Mouse (Mus musculus) heart, embryonic 12.5 days (tissue): ENCODE data around the gene Pygo2. TPM values are rescaled to one million over a fixed set of nuclear protein-coding genes. Genes with fewer than 3 reads are reported as not detected.

Source experiments
- ATAC-seq: fragments of 200-750 bp; cut with Nextera tagmentation; 2 replicates; pipeline ENCODE4 v1.8.0; 2017; ENCODE audit warnings: moderate TSS enrichment, moderate library complexity; ENCODE audit not compliant: insufficient number of reproducible peaks, low FRiP score
- H3K27ac ChIP-seq: fragments of 300-500 bp; sonication (generic); 2 replicates; pipeline ENCODE4 v1.5.1; 2016; ENCODE audit warnings: mild to moderate bottlenecking, moderate library complexity; ENCODE audit not compliant: poor library complexity, severe bottlenecking
- H3K27me3 ChIP-seq: fragments of 300-500 bp; sonication (generic); replicated peaks from 2 replicates; pipeline ENCODE4 v1.6.1; 2016; ENCODE audit warnings: mild to moderate bottlenecking, moderate library complexity
- H3K36me3 ChIP-seq: fragments of 300-500 bp; sonication (generic); 2 replicates; pipeline ENCODE4 v1.6.1; 2016; ENCODE audit warnings: mild to moderate bottlenecking, moderate library complexity
- H3K4me1 ChIP-seq: fragments of 300-500 bp; sonication (generic); replicated peaks from 2 replicates; pipeline ENCODE4 v1.6.1; 2016; ENCODE audit warnings: mild to moderate bottlenecking
- H3K4me2 ChIP-seq: fragments of 300-500 bp; sonication (generic); 2 replicates; pipeline ENCODE4 v1.6.1; 2016; ENCODE audit warnings: mild to moderate bottlenecking, moderate library complexity
- H3K4me3 ChIP-seq: fragments of 300-500 bp; sonication (generic); 2 replicates; pipeline ENCODE4 v1.5.1; 2016; ENCODE audit warnings: mild to moderate bottlenecking
- H3K9ac ChIP-seq: fragments of 300-500 bp; sonication (generic); 2 replicates; pipeline ENCODE4 v1.6.1; 2016; ENCODE audit warnings: mild to moderate bottlenecking, moderate library complexity
- H3K9me3 ChIP-seq: fragments of 300-500 bp; sonication (generic); replicated peaks from 2 replicates; pipeline ENCODE4 v1.6.1; 2016; ENCODE audit warnings: mild to moderate bottlenecking, moderate library complexity
- WGBS: fragments of 180-500 bp; shearing (Covaris S2); methylation state at CpG from one replicate; pipeline ENCODE4 v1.1.7; 2016; 5-methylcytosine and 5-hydroxymethylcytosine counted together
- polyA plus RNA-seq: library from polyadenylated mRNA; unstranded; fragments of >200 nt; fragmentation: Nextera tagmentation; extraction: Ambion mirVana; gene quantifications from 2 replicates; pipeline ENCODE4 v1.2.1, GENCODE M21; 2016

The Pygo2 gene
- polyA plus RNA-seq, 1 experiment from 2014 or later: 36.1 TPM

- Histone ChIP-seq H3K27me3 (no peaks in the 10 kb centered on the region), H3K4me3 (peak within 1 kb of the TSS; percentile 65), H3K4me2 (peak within 1 kb of the TSS; percentile 75), H3K9me3 (0 out of 2 replicates have a peak, but pooled peaks cover 4% of the 10 kb centered on the region), H3K4me1 (peaks cover 16% of the 10 kb centered on the region), H3K27ac (peak within 1 kb of the TSS; percentile 40; the same call in 1 of the 2 replicates), H3K36me3 (peaks cover 54% of the 10 kb centered on the region), H3K9ac (peak within 1 kb of the TSS; percentile 68)
- peak; percentile 99 for ATAC-seq
- WGBS: 5% methylated on average over 28 of the region's 28 CpGs
Observed at GRCm38 (mm10) chr3:89411490-89412393, 18.3 kb upstream of the Pygo2 start, which contains the start of gene Flad1. Gene Flad1, minus strand, starts transcription at chr3:89411870.

- Histone ChIP-seq H3K9me3 (0 out of 2 replicates have a peak, but pooled peaks cover 4% of the 10 kb centered on the region), H3K4me3 (no peak overlapping the region), H3K27ac (no peak overlapping the region), H3K4me2 (peak overlapping the region; percentile 50; the same call in 1 of the 2 replicates), H3K9ac (no peak overlapping the region; the same call in 1 of the 2 replicates), H3K4me1 (peaks cover 21% of the 10 kb centered on the region), H3K36me3 (peaks cover 33% of the 10 kb centered on the region), H3K27me3 (no peaks in the 10 kb centered on the region)
- WGBS: 97% methylated on average over 8 of the region's 8 CpGs
- ATAC-seq: no peak
Observed at GRCm38 (mm10) chr3:89416158-89416557, 13.9 kb upstream of the Pygo2 start.

GRCm38 (mm10) chr3:89417131-89417530, 12.9 kb upstream of the Pygo2 start:
- Histone ChIP-seq H3K9ac (peak overlapping the region; percentile 74), H3K27me3 (no peaks in the 10 kb centered on the region), H3K4me1 (peaks cover 29% of the 10 kb centered on the region), H3K27ac (peak overlapping the region; percentile 87), H3K9me3 (0 out of 2 replicates have a peak, but pooled peaks cover 4% of the 10 kb centered on the region), H3K36me3 (peaks cover 33% of the 10 kb centered on the region), H3K4me3 (peak overlapping the region; percentile 62), H3K4me2 (peak overlapping the region; percentile 76)
- 34% methylated on average over 2 of the region's 2 CpGs for WGBS
- no peak for ATAC-seq

- H3K36me3 ChIP-seq: peaks cover 33% of the 10 kb centered on the region
Observed at GRCm38 (mm10) chr3:89417840-89418169, 12.2 kb upstream of the Pygo2 start.

GRCm38 (mm10) chr3:89418170-89418860, 11.7 kb upstream of the Pygo2 start, which contains the start of the genes Cks1b and Shc1:
Gene Cks1b, minus strand, starts transcription at chr3:89418383.
Gene Shc1, plus strand, starts transcription at chr3:89418443.
- ATAC-seq: peak; percentile 90
- H3K9ac ChIP-seq: peak within 1 kb of the TSS; percentile 74

More at GRCm38 (mm10) chr3:89417840-89418169, 12.2 kb upstream of the Pygo2 start:
- Histone ChIP-seq H3K4me3 (peak overlapping the region; percentile 62), H3K4me1 (peaks cover 36% of the 10 kb centered on the region), H3K9ac (peak overlapping the region; percentile 74), H3K4me2 (peak overlapping the region; percentile 76), H3K27ac (peak overlapping the region; percentile 87), H3K27me3 (no peaks in the 10 kb centered on the region), H3K9me3 (0 out of 2 replicates have a peak, but pooled peaks cover 4% of the 10 kb centered on the region)
- ATAC-seq: peak; percentile 37
- WGBS: under 1% methylated on average over 20 of the region's 20 CpGs

GRCm38 (mm10) chr3:89418861-89419250, 11.2 kb upstream of the Pygo2 start:
- Histone ChIP-seq H3K4me1 (peaks cover 43% of the 10 kb centered on the region), H3K4me3 (peak overlapping the region; percentile 62), H3K9ac (peak overlapping the region; percentile 70), H3K4me2 (peak overlapping the region; percentile 78), H3K36me3 (peaks cover 34% of the 10 kb centered on the region), H3K27ac (peak overlapping the region; percentile 96), H3K27me3 (no peaks in the 10 kb centered on the region), H3K9me3 (0 out of 2 replicates have a peak, but pooled peaks cover 4% of the 10 kb centered on the region)
- ATAC-seq: peak; percentile 27
- under 1% methylated on average over 16 of the region's 16 CpGs for WGBS

More at GRCm38 (mm10) chr3:89418170-89418860, 11.7 kb upstream of the Pygo2 start, which contains the start of the genes Cks1b and Shc1:
- H3K27me3 ChIP-seq: no peaks in the 10 kb centered on the region
- peaks cover 41% of the 10 kb centered on the region for H3K4me1 ChIP-seq
- peak within 1 kb of the TSS; percentile 96 for H3K27ac ChIP-seq
- peak within 1 kb of the TSS; percentile 62 for H3K4me3 ChIP-seq
- peak within 1 kb of the TSS; percentile 78 for H3K4me2 ChIP-seq
- under 1% methylated on average over 39 of the region's 39 CpGs for WGBS
- H3K9me3 ChIP-seq: 0 out of 2 replicates have a peak, but pooled peaks cover 4% of the 10 kb centered on the region
- H3K36me3 ChIP-seq: peaks cover 32% of the 10 kb centered on the region

GRCm38 (mm10) chr3:89419571-89419970, 10.4 kb upstream of the Pygo2 start:
- Histone ChIP-seq H3K27ac (peak overlapping the region; percentile 96), H3K9me3 (0 out of 2 replicates have a peak, but pooled peaks cover 3% of the 10 kb centered on the region), H3K4me2 (peak overlapping the region; percentile 78), H3K4me3 (peak overlapping the region; percentile 62), H3K9ac (peak overlapping the region; percentile 70), H3K27me3 (no peaks in the 10 kb centered on the region), H3K4me1 (peaks cover 44% of the 10 kb centered on the region), H3K36me3 (peaks cover 34% of the 10 kb centered on the region)
- under 1% methylated on average over 9 of the region's 9 CpGs for WGBS
- no peak for ATAC-seq

- no peaks in the 10 kb centered on the region for H3K9me3 ChIP-seq
Observed at GRCm38 (mm10) chr3:89419981-89420380, 10.0 kb upstream of the Pygo2 start.

GRCm38 (mm10) chr3:89420421-89420820, 9.6 kb upstream of the Pygo2 start:
- Histone ChIP-seq H3K9ac (peak overlapping the region; percentile 89; the same call in 1 of the 2 replicates), H3K4me2 (peak overlapping the region; percentile 87), H3K27ac (peak overlapping the region; percentile 90), H3K36me3 (peaks cover 34% of the 10 kb centered on the region), H3K9me3 (no peaks in the 10 kb centered on the region), H3K4me3 (peak overlapping the region; percentile 62), H3K4me1 (peaks cover 48% of the 10 kb centered on the region), H3K27me3 (no peaks in the 10 kb centered on the region)
- ATAC-seq: no peak
- 60% methylated on average over 2 of the region's 2 CpGs for WGBS

More at GRCm38 (mm10) chr3:89419981-89420380, 10.0 kb upstream of the Pygo2 start:
- peak overlapping the region; percentile 62 for H3K4me3 ChIP-seq
- peak overlapping the region; percentile 78 for H3K4me2 ChIP-seq
- peak overlapping the region; percentile 96 for H3K27ac ChIP-seq
- H3K36me3 ChIP-seq: peaks cover 34% of the 10 kb centered on the region
- WGBS: 11% methylated on average over 3 of the region's 3 CpGs
- H3K27me3 ChIP-seq: no peaks in the 10 kb centered on the region
- H3K9ac ChIP-seq: peak overlapping the region; percentile 70
- ATAC-seq: no peak
- peaks cover 48% of the 10 kb centered on the region for H3K4me1 ChIP-seq

GRCm38 (mm10) chr3:89421002-89421774, 8.8 kb upstream of the Pygo2 start:
- 4% methylated on average over 11 of the region's 11 CpGs for WGBS
- Histone ChIP-seq H3K4me2 (peak overlapping the region; percentile 87), H3K4me1 (peaks cover 48% of the 10 kb centered on the region), H3K36me3 (peaks cover 33% of the 10 kb centered on the region), H3K9ac (peak overlapping the region; percentile 89), H3K27ac (peak overlapping the region; percentile 90), H3K4me3 (peak overlapping the region; percentile 62), H3K9me3 (no peaks in the 10 kb centered on the region), H3K27me3 (no peaks in the 10 kb centered on the region)
- ATAC-seq: peak; percentile 88
